Mouse (Mus musculus) megakaryocyte, embryonic 14.5 days (primary cell): ENCODE measurements around the gene Chrne.

Source experiments
- FLI1 ChIP-seq: IDR thresholded peaks from 2 replicates; pipeline ENCODE4 v1.6.1; 2012; ENCODE audit warnings: low read length, inconsistent platforms, mixed read lengths
- GATA1 ChIP-seq: IDR thresholded peaks from 3 replicates; pipeline ENCODE4 v1.6.1; 2012; ENCODE audit warnings: mixed read lengths, low read length, inconsistent platforms, borderline replicate concordance

- TF ChIP-seq FLI1 (no peak), GATA1 (no peak)
These were observed 45.1 kb downstream of the Chrne start for GRCm38 (mm10) chr11:70573872-70574271.
